Mouse (Mus musculus) forebrain, postnatal 0 days (tissue): ENCODE results near the gene Zfp697. TPM values are rescaled to one million over a fixed set of nuclear protein-coding genes. Genes with fewer than 3 reads are reported as not detected.
"Not testable (repeated sequence)": the region's sequence is repeated elsewhere in the genome, so short reads cannot be mapped to it uniquely, and the experiment has no call there.

Experiments used
- ATAC-seq: fragments of 200-750 bp; cut with Nextera tagmentation; 2 replicates; pipeline ENCODE4 v1.8.0; 2017; ENCODE audit warnings: mild to moderate bottlenecking, moderate library complexity
- DNase-seq: peaks from one replicate; pipeline ENCODE4 v3.0.0-alpha.2; 2015
- H3K27ac ChIP-seq: fragments of 300-500 bp; sonication (generic); 2 replicates; pipeline ENCODE4 v1.5.1; 2014; ENCODE audit warnings: low read depth, mild to moderate bottlenecking, antibody characterized with exemption, low read length, moderate library complexity, mixed read lengths
- H3K27me3 ChIP-seq: fragments of 300-500 bp; sonication (generic); 2 replicates; pipeline ENCODE4 v1.6.1; 2014; ENCODE audit warnings: mild to moderate bottlenecking, low read length, mixed read lengths; ENCODE audit not compliant: insufficient read depth
- H3K36me3 ChIP-seq: fragments of 300-500 bp; sonication (generic); 2 replicates; pipeline ENCODE4 v1.6.1; 2014; ENCODE audit warnings: mild to moderate bottlenecking, moderate library complexity; ENCODE audit not compliant: insufficient read depth
- H3K4me1 ChIP-seq: fragments of 300-500 bp; sonication (generic); 2 replicates; pipeline ENCODE4 v1.6.1; 2014; ENCODE audit warnings: antibody characterized with exemption; ENCODE audit not compliant: insufficient read depth
- H3K4me2 ChIP-seq: fragments of 300-500 bp; sonication (generic); 2 replicates; pipeline ENCODE4 v1.6.1; 2014; ENCODE audit warnings: low read depth, mild to moderate bottlenecking, moderate library complexity
- H3K4me3 ChIP-seq: fragments of 300-500 bp; sonication (generic); 2 replicates; pipeline ENCODE4 v1.5.1; 2014; ENCODE audit warnings: low read depth, low read length, mixed read lengths
- H3K9ac ChIP-seq: fragments of 300-500 bp; sonication (generic); 2 replicates; pipeline ENCODE4 v1.6.1; 2014; ENCODE audit warnings: mild to moderate bottlenecking
- H3K9me3 ChIP-seq: fragments of 300-500 bp; sonication (generic); 2 replicates; pipeline ENCODE4 v1.6.1; 2016; ENCODE audit warnings: low read length
- CTCF ChIP-seq: sonication (generic); IDR thresholded peaks from 2 replicates; pipeline ENCODE4 v1.5.1; 2016; ENCODE audit warnings: antibody characterized with exemption, control low read depth, low read depth
- WGBS: fragments of 180-500 bp; shearing (Covaris S2); extraction: QIAGEN DNeasy Blood & Tissue Kit; methylation state at CpG from one replicate; pipeline ENCODE4 v1.1.7; 2014; 5-methylcytosine and 5-hydroxymethylcytosine counted together
- polyA plus RNA-seq: library from polyadenylated mRNA; unstranded; fragments of >200 nt; fragmentation: Nextera tagmentation; extraction: Ambion mirVana; gene quantifications from 2 replicates; pipeline ENCODE4 v1.2.1, GENCODE M21; 2015
- total RNA-seq: library from RNA; depleted of rRNA; stranded (reverse); fragments of >200 nt; gene quantifications from 2 replicates; pipeline ENCODE4 v1.2.3, GENCODE M21; 2014

Gene Zfp697
- total and polyA plus RNA-seq, 2 experiments from 2014 or later: 17.7 to 38.6 TPM

DNA sequence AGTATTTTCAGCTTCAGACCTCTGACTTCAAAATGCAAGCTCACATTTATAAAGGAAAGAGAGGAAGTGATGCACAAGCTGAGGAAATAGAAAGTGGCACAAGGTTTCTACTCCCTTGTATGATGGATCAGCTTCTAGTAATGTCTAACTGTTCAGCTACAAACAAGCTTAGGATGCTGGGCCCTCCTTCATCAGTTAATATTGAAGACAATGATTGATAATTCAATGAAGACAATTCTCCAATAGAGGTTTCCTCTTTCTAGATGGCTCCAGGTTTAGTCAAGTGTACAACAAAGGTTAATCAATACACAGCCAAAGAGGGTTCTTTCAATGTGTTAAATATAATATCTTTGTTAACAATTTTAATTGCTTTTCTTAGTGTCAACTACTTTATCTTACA, 206.4 kb downstream of the Zfp697 start, which contains the start of gene Gm10681:
Gene Gm10681, minus strand, starts transcription at position 101 of the 400 bp plus-strand sequence.
- ATAC-seq: no peak
- Histone ChIP-seq H3K27me3 (no peaks in the 10 kb centered on the region), H3K9me3 (no peaks in the 10 kb centered on the region), H3K4me2 (no peak within 1 kb of the TSS), H3K9ac (no peak within 1 kb of the TSS), H3K27ac (no peak within 1 kb of the TSS), H3K4me1 (no peaks in the 10 kb centered on the region), H3K4me3 (no peak within 1 kb of the TSS), H3K36me3 (no peaks in the 10 kb centered on the region)
- TF ChIP-seq CTCF: no peak
- no peak for DNase-seq

DNA sequence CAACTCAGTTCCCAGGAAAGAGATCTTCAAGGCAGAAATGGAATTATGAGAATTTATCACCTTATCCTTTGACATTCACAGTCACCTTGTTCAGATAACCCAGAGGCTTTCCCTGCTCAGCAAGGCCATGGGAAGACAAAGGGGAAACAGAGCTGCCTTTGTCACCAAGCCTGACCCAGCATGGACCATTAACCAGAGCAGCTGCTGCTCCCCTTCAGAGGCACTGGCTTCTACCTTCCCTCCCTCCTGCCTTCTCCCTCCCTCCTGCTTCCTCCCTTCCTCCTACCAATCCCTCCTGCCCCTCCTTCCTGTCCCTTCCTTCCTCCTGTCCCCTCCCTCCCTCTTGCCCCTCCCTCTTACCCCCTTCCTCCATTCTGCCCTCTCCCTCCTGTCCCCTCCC, 231.3 kb downstream of the Zfp697 start:
- not testable (repeated sequence) for H3K27ac ChIP-seq, H3K4me1 ChIP-seq, H3K4me3 ChIP-seq, H3K27me3 ChIP-seq, H3K36me3 ChIP-seq, H3K4me2 ChIP-seq, H3K9me3 ChIP-seq, ATAC-seq, DNase-seq, H3K9ac ChIP-seq

DNA sequence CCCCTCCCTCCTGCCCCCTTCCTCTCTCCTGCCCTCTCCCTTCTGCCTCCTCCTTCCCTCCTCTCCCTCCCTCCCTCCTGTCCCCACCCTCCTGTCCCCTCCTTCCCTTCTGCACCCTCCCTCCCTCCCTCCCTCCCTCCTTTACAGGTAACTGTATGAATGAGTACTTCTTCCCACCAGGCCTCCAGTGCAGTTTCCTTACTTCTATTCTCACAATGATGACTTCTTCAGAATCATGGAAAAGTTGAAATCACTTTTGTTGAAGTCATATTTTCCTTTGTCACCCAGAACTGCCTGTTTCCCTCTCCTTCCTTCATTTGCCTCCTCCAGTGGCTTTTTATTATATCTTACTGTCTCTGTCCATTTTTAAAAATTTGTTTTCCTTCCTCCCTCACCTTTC, 231.7 kb downstream of the Zfp697 start:
- no peaks in the 10 kb centered on the region for H3K4me1 ChIP-seq

DNA sequence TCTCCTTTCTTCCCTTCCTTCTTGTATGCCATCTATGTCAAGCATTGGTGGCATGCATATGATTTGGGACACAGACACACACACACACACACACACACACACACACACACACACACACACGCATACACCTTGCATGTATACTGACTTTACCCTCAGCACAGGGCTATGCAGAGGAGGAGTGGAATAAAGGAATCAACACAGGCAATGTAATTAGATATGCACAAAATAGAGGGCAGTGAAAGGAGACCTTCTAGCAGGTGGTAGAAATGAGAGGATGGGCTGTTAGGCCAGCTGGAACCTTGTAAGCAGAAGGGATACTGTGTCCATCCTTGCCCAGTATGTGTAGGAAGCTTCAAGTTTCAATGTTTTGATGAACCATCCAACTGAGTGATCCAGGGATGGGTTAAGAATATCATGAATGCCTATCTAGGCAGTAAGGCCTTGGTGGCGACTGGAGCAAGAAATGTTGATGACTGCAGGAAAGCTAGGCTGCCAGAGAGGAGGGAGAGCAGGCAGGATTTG, 232.2 kb downstream of the Zfp697 start:
- 73% methylated on average over 2 of the region's 2 CpGs for WGBS
- ATAC-seq: not testable (repeated sequence)

More for the DNA sequence above, 231.7 kb downstream of the Zfp697 start:
- no peak for DNase-seq
- Histone ChIP-seq H3K4me3 (no peak overlapping the region), H3K4me2 (no peak overlapping the region), H3K36me3 (no peaks in the 10 kb centered on the region), H3K27me3 (no peaks in the 10 kb centered on the region), H3K9me3 (no peaks in the 10 kb centered on the region), H3K27ac (no peak overlapping the region), H3K9ac (no peak overlapping the region)
- TF ChIP-seq CTCF: no peak
- no peak for ATAC-seq

DNA sequence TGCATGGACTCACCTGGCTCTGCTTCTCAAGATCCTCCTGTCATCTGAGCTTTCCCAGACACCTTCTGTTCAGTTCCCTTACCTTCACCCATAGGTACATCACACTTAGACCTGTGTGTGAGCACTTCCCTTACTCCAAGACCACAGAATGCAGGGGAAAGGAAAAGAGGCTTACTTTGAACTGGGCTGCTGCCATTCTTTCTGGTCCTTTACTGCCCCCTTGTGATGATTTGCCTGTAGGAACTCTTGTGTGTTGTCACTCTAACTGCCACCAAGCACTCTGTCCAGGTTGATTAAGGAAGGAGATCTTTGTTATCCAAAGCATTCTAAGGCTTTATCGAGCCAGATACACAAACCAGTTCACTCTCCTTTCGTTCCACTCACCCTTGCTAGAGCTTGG, 234.0 kb downstream of the Zfp697 start:
- H3K27me3 ChIP-seq, H3K4me1 ChIP-seq, H3K4me2 ChIP-seq, H3K36me3 ChIP-seq, H3K27ac ChIP-seq, H3K4me3 ChIP-seq, H3K9me3 ChIP-seq, DNase-seq, H3K9ac ChIP-seq: not testable (repeated sequence)
- peak; percentile 34 for TF ChIP-seq CTCF
- peak; percentile 48 for ATAC-seq
- WGBS: 42% methylated on average over 2 of the region's 2 CpGs

More for the DNA sequence above, 232.2 kb downstream of the Zfp697 start:
- H3K9me3 ChIP-seq, H3K9ac ChIP-seq, H3K4me1 ChIP-seq, H3K4me2 ChIP-seq, DNase-seq, H3K4me3 ChIP-seq, H3K27me3 ChIP-seq, H3K27ac ChIP-seq, H3K36me3 ChIP-seq: not testable (repeated sequence)

DNA sequence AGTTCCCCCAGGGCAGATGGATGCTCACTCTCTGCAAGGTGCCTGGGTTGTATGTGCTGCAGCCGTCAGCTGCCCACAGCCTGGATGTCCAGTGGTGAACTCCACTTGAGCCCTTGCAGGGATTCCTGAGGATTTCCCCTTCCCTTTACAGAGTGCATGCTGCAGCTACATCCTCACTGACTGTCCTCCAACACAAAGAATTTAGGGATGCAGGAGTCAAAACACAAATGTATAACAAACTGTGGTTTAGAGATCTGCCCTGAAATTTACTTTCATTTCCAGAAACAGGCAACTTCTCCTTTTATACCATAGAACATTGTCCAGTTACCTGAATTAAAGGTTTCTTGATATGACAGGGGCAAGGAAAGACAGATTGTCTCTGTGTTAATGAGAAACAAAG, 234.5 kb downstream of the Zfp697 start:
- H3K4me1 ChIP-seq, H3K27me3 ChIP-seq, H3K9me3 ChIP-seq, ATAC-seq, H3K36me3 ChIP-seq, H3K9ac ChIP-seq, H3K4me2 ChIP-seq, H3K27ac ChIP-seq, H3K4me3 ChIP-seq, DNase-seq: not testable (repeated sequence)
- WGBS: 70% methylated on average over 1 of the region's 1 CpGs

DNA sequence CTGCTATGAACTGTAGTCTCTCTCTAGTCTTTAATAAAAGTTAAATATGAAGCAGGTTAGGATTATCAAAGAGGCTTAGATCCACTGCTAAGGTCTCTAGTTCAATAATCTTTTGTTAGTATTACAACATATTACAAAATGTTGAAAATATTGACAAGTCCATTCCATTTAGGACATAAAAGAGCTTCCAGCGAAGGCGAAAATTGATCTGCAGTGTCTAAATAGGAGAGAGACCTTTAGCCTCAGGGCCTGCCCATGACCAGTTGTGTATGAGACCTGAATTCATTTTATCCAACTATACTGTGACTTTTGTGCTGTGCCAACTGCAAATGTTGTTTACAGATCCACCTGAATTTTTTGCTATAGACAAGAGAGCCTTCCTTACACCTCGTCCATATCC, 247.4 kb downstream of the Zfp697 start:
- Histone ChIP-seq H3K4me1 (no peaks in the 10 kb centered on the region), H3K9me3 (no peaks in the 10 kb centered on the region), H3K4me3 (no peak overlapping the region), H3K27me3 (no peaks in the 10 kb centered on the region), H3K27ac (no peak overlapping the region), H3K4me2 (no peak overlapping the region), H3K36me3 (no peaks in the 10 kb centered on the region), H3K9ac (no peak overlapping the region)
- WGBS: 81% methylated on average over 3 of the region's 3 CpGs
- TF ChIP-seq CTCF: no peak
- DNase-seq (no peak), ATAC-seq (no peak)

DNA sequence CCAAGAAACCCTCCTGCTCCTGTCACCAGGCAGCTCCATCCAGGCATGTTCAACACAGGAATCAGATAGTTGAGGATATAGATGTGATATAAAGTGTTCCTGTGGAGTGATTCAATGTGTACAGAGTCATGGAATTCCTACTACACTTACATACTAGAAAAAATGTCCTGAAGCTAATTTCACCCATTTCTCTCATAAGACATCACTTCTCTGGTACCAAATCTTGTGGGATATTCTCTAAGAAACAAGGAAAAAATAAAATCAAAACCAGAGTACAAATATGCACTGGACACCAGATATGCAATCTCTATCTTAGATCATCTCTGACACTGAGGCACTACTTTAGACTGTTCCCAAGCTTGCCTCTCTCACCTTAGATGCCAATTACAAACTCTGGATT, 247.9 kb downstream of the Zfp697 start, which contains the start of gene Hsd3b5:
Gene Hsd3b5, minus strand, starts transcription at position 101 of the 400 bp plus-strand sequence.
- ATAC-seq (no peak), DNase-seq (no peak)
- Histone ChIP-seq H3K27ac (no peak within 1 kb of the TSS), H3K4me3 (no peak within 1 kb of the TSS), H3K9ac (no peak within 1 kb of the TSS), H3K9me3 (no peaks in the 10 kb centered on the region), H3K4me2 (no peak within 1 kb of the TSS), H3K4me1 (no peaks in the 10 kb centered on the region), H3K36me3 (no peaks in the 10 kb centered on the region), H3K27me3 (no peaks in the 10 kb centered on the region)
- TF ChIP-seq CTCF: no peak
